Mouse (Mus musculus) brain, embryonic 14.5 days (tissue): ENCODE results near the gene Dlx3.

ENCODE experiments used
- CTCF ChIP-seq: fragments of 200-500 bp; IDR thresholded peaks from 2 replicates; pipeline ENCODE4 v1.5.1; 2012; ENCODE audit warnings: inconsistent platforms, mild to moderate bottlenecking, moderate library complexity, borderline replicate concordance; ENCODE audit not compliant: insufficient read depth, insufficient read length; ENCODE audit errors: extremely low read depth
- POLR2A ChIP-seq: fragments of 200-500 bp; IDR thresholded peaks from 2 replicates; pipeline ENCODE4 v1.6.1; 2012; ENCODE audit warnings: mild to moderate bottlenecking, inconsistent platforms, borderline replicate concordance; ENCODE audit not compliant: poor library complexity, insufficient read depth, insufficient read length, severe bottlenecking; ENCODE audit errors: extremely low read depth

GRCm38 (mm10) chr11:95142980-95143575 is 23.2 kb downstream of the Dlx3 start:
- TF ChIP-seq POLR2A = no peak
- no peak for TF ChIP-seq CTCF
